Mouse (Mus musculus) kidney, embryonic 14.5 days (tissue): Measurements from ENCODE around the gene Acr. TPM values are rescaled to one million over a fixed set of nuclear protein-coding genes. Genes with fewer than 3 reads are reported as not detected.
A peak's percentile ranks its signal among the peaks of the same experiment; 100 is the strongest.

ENCODE experiments used
- ATAC-seq: fragments of 200-750 bp; cut with Nextera tagmentation; 2 replicates; pipeline ENCODE4 v1.8.0; 2017; ENCODE audit warnings: moderate number of reproducible peaks, mild to moderate bottlenecking, moderate TSS enrichment, moderate library complexity; ENCODE audit not compliant: low FRiP score, low TSS enrichment
- H3K27ac ChIP-seq: fragments of 300-500 bp; sonication (generic); 2 replicates; pipeline ENCODE4 v1.5.1; 2014; ENCODE audit warnings: low read depth, mild to moderate bottlenecking, low read length, moderate library complexity, mixed read lengths
- H3K27me3 ChIP-seq: fragments of 300-500 bp; sonication (generic); 2 replicates; pipeline ENCODE4 v1.6.1; 2014; ENCODE audit warnings: mild to moderate bottlenecking, low read length; ENCODE audit not compliant: control insufficient read depth, insufficient read depth
- H3K36me3 ChIP-seq: fragments of 300-500 bp; sonication (generic); 2 replicates; pipeline ENCODE4 v1.6.1; 2014; ENCODE audit warnings: low read length, mixed read lengths; ENCODE audit not compliant: control insufficient read depth, insufficient read depth
- H3K4me1 ChIP-seq: fragments of 300-500 bp; sonication (generic); 2 replicates; pipeline ENCODE4 v1.6.1; 2014; ENCODE audit warnings: low read length, mixed read lengths; ENCODE audit not compliant: control insufficient read depth, insufficient read depth
- H3K4me2 ChIP-seq: fragments of 300-500 bp; sonication (generic); replicated peaks from 2 replicates; pipeline ENCODE4 v1.6.1; 2014; ENCODE audit warnings: low read depth, mild to moderate bottlenecking, low read length
- H3K4me3 ChIP-seq: fragments of 300-500 bp; sonication (generic); 2 replicates; pipeline ENCODE4 v1.5.1; 2014; ENCODE audit warnings: mild to moderate bottlenecking, low read length
- H3K9ac ChIP-seq: fragments of 300-500 bp; sonication (generic); 2 replicates; pipeline ENCODE4 v1.6.1; 2014; ENCODE audit warnings: low read depth, mild to moderate bottlenecking, low read length, moderate library complexity
- H3K9me3 ChIP-seq: fragments of 300-500 bp; sonication (generic); 2 replicates; pipeline ENCODE4 v1.6.1; 2016; ENCODE audit warnings: low read length; ENCODE audit not compliant: control insufficient read depth
- WGBS: fragments of 180-500 bp; shearing (Covaris S2); extraction: QIAGEN DNeasy Blood & Tissue Kit; methylation state at CpG from one replicate; pipeline ENCODE4 v1.1.7; 2014; 5-methylcytosine and 5-hydroxymethylcytosine counted together
- polyA plus RNA-seq: library from polyadenylated mRNA; unstranded; fragments of >200 nt; fragmentation: Nextera tagmentation; extraction: Ambion mirVana; gene quantifications from 2 replicates; pipeline ENCODE4 v1.2.1, GENCODE M21; 2014

The Acr gene
- polyA plus RNA-seq, 1 experiment from 2014 or later: 0.32 TPM

DNA sequence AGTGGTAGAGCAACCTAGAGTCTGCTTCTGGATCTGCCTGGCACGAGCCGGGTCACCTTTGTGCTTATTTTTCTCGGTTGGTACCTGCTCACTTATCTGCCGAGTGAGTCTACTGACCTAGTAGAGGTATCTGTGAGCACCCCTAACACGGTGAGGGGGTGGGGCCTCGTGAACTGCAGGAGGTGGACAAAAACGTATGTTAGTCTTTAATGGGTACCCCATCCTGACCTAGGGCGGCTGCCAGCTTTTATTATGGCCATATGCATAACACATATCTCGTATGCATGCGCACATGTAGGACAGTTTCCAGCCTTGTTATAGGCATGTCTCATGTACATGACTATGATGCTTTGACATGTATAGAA, 34.3 kb upstream of the Acr start:
- H3K36me3 ChIP-seq: peaks cover 5% of the 10 kb centered on the region; the same call in 1 of the 2 replicates
- H3K27ac ChIP-seq: no peak overlapping the region
- H3K4me3 ChIP-seq: no peak overlapping the region
- no peak overlapping the region for H3K4me2 ChIP-seq
- ATAC-seq: no peak
- H3K9ac ChIP-seq: no peak overlapping the region
- WGBS: 92% methylated on average over 10 of the region's 10 CpGs
- H3K27me3 ChIP-seq: 0 out of 2 replicates have a peak, but pooled peaks cover 7% of the 10 kb centered on the region
- no peaks in the 10 kb centered on the region for H3K9me3 ChIP-seq
- H3K4me1 ChIP-seq: peaks cover 5% of the 10 kb centered on the region; the same call in 1 of the 2 replicates

DNA sequence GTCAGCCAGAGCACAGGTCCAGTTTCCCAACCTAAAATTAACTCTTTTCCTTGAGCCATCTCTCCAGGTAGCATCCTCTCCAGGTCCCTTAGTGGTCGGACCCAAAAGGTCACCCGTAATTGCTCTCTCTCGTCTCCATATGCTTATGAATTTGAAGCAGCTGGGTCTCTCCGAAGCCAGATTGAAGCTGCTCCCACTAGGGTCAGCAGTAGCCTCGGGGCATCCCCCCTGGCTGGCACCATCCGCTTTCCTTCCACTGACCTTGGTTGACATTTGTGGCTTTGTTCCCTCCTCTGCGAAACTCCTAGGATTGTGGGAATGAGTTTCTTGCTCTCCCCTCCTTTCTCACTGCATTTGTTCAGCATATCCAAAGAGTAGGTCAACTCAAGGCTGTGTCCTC, 24.0 kb upstream of the Acr start:
- Histone ChIP-seq H3K9me3 (no peaks in the 10 kb centered on the region), H3K9ac (no peak overlapping the region), H3K4me2 (no peak overlapping the region), H3K27ac (no peak overlapping the region), H3K27me3 (peaks cover 9% of the 10 kb centered on the region), H3K4me3 (no peak overlapping the region), H3K4me1 (peaks cover 13% of the 10 kb centered on the region; the same call in 1 of the 2 replicates), H3K36me3 (peaks cover 3% of the 10 kb centered on the region; the same call in 1 of the 2 replicates)
- 89% methylated on average over 7 of the region's 7 CpGs for WGBS
- ATAC-seq: no peak

- Histone ChIP-seq H3K4me1 (peaks cover 13% of the 10 kb centered on the region; the same call in 1 of the 2 replicates), H3K27ac (no peak overlapping the region), H3K9ac (peak overlapping the region; percentile 68; the same call in 1 of the 2 replicates), H3K36me3 (peaks cover 3% of the 10 kb centered on the region; the same call in 1 of the 2 replicates), H3K4me3 (peak overlapping the region; percentile 39), H3K4me2 (peak overlapping the region; percentile 71), H3K9me3 (no peaks in the 10 kb centered on the region), H3K27me3 (peaks cover 10% of the 10 kb centered on the region)
- 55% methylated on average over 8 of the region's 8 CpGs for WGBS
- no peak for ATAC-seq
These were observed 20.8 kb upstream of the Acr start for GRCm38 (mm10) chr15:89547321-89547720.

GRCm38 (mm10) chr15:89547824-89548601, 20.1 kb upstream of the Acr start:
- Histone ChIP-seq H3K4me1 (peaks cover 13% of the 10 kb centered on the region; the same call in 1 of the 2 replicates), H3K36me3 (peaks cover 2% of the 10 kb centered on the region; the same call in 1 of the 2 replicates), H3K9me3 (no peaks in the 10 kb centered on the region), H3K4me2 (peak overlapping the region; percentile 71), H3K27me3 (peaks cover 10% of the 10 kb centered on the region), H3K4me3 (peak overlapping the region; percentile 39), H3K9ac (peak overlapping the region; percentile 68), H3K27ac (no peak overlapping the region)
- ATAC-seq: peak; percentile 89
- WGBS: 16% methylated on average over 55 of the region's 58 CpGs

DNA sequence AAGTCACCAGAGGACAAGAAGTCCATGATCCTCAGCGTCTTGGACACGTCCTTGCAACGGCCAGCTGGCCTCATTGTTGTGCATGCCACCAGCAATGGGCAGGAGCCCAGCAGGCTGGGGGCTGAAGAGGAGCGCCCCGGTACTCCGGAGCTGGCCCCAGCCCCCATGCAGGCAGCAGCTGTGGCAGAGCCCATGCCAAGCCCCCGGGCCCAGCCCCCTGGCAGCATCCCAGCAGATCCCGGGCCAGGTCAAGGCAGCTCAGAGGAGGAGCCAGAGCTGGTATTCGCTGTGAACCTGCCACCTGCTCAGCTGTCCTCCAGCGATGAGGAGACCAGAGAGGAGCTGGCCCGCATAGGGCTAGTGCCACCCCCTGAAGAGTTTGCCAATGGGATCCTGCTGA, 19.3 kb upstream of the Acr start:
- peaks cover 2% of the 10 kb centered on the region; the same call in 1 of the 2 replicates for H3K36me3 ChIP-seq
- ATAC-seq: peak; percentile 16; the same call in 1 of the 2 replicates
- H3K4me1 ChIP-seq: peaks cover 13% of the 10 kb centered on the region; the same call in 1 of the 2 replicates
- H3K9ac ChIP-seq: peak overlapping the region; percentile 68; the same call in 1 of the 2 replicates
- WGBS: 45% methylated on average over 11 of the region's 11 CpGs
- no peaks in the 10 kb centered on the region for H3K9me3 ChIP-seq
- H3K27ac ChIP-seq: no peak overlapping the region
- H3K4me3 ChIP-seq: peak overlapping the region; percentile 39
- peak overlapping the region; percentile 71 for H3K4me2 ChIP-seq
- H3K27me3 ChIP-seq: peaks cover 10% of the 10 kb centered on the region

- no peaks in the 10 kb centered on the region for H3K9me3 ChIP-seq
- ATAC-seq: no peak
- peaks cover 2% of the 10 kb centered on the region; the same call in 1 of the 2 replicates for H3K36me3 ChIP-seq
- no peak overlapping the region for H3K9ac ChIP-seq
- H3K27me3 ChIP-seq: peaks cover 10% of the 10 kb centered on the region
- H3K4me2 ChIP-seq: no peak overlapping the region
- WGBS: 95% methylated on average over 8 of the region's 8 CpGs
- H3K4me3 ChIP-seq: no peak overlapping the region
- H3K27ac ChIP-seq: no peak overlapping the region
- peaks cover 13% of the 10 kb centered on the region; the same call in 1 of the 2 replicates for H3K4me1 ChIP-seq
These were observed 17.6 kb upstream of the Acr start for GRCm38 (mm10) chr15:89550506-89550905.

GRCm38 (mm10) chr15:89551733-89552132, 16.4 kb upstream of the Acr start:
- Histone ChIP-seq H3K27ac (no peak overlapping the region), H3K9ac (no peak overlapping the region), H3K4me3 (no peak overlapping the region), H3K9me3 (no peaks in the 10 kb centered on the region), H3K4me2 (no peak overlapping the region), H3K36me3 (peaks cover 2% of the 10 kb centered on the region; the same call in 1 of the 2 replicates), H3K27me3 (peaks cover 19% of the 10 kb centered on the region), H3K4me1 (peaks cover 14% of the 10 kb centered on the region; the same call in 1 of the 2 replicates)
- WGBS: 79% methylated on average over 1 of the region's 1 CpGs
- no peak for ATAC-seq

DNA sequence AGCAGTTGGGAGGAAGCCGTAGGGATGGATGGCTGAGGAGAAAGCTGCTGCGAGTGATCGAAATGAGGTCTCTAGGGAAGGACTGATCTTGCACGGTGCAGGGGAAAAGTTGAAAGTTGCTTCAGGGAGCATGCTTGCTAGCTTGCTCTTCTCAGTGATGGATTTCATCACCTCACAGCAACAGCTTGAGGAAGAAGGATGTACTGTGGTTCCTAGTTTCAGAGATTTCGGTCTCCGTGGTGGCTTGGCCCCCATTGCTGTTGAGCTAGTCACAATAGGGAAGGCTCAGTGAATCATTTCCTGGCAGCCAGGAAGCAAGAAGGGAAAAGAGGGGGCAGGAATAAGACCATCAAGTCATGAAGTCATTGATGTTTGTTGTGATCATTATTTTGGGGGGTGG, 12.5 kb upstream of the Acr start:
- H3K4me2 ChIP-seq: no peak overlapping the region
- H3K9ac ChIP-seq: no peak overlapping the region
- WGBS: 86% methylated on average over 6 of the region's 6 CpGs
- H3K4me1 ChIP-seq: peaks cover 20% of the 10 kb centered on the region
- no peak overlapping the region for H3K27ac ChIP-seq
- no peak overlapping the region for H3K4me3 ChIP-seq
- no peaks in the 10 kb centered on the region for H3K9me3 ChIP-seq
- H3K36me3 ChIP-seq: peaks cover 2% of the 10 kb centered on the region; the same call in 1 of the 2 replicates
- peaks cover 35% of the 10 kb centered on the region for H3K27me3 ChIP-seq
- no peak for ATAC-seq
